ENCODE assay signal across 11 mouse cellular contexts in the genomic region with DNA sequence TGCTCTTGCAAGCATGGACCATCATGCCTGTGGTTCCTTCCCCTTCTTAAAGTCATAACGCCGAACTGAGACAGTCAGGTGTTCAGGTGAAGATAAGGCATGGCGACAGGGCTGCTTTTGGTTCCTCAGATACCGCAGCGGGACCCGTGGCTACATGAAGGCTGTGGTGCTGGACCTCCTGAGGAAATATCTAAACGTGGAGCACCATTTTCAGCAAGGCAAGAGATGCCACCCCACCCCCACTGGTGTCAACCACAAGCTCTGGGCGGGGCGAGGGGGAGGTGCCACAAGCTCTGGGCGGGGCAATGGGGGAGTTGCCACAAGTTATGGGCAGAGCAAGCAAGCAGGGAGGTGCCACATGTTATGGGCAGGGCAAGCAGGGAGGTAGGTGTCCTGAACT.
DNase-seq lines count a peak whose midpoint lies in the region; ATAC-seq lines count a peak whose summit lies in the region.
"Had no signal": no experiment of that assay in that cellular context is flagged by ENCODE, and none has a peak within 500 bp of the region (broad histone marks: within the 10 kb centered on the region; RNA-seq: fewer than 3 reads in every experiment).

No protein-coding gene starts in this region.

- no peak overlapping the region; the same call in 1 of the 2 replicates for H3K4me3 ChIP-seq in liver, embryonic 12.5 days
- no peak overlapping the region for H3K4me3 ChIP-seq in intestine, embryonic 16.5 days (ENCODE audit: low read length)
- no peak overlapping the region for H3K4me3 ChIP-seq in midbrain, embryonic 15.5 days
- H3K4me3 ChIP-seq: embryonic facial prominence, embryonic 12.5 days; hindbrain, embryonic 15.5 days; megakaryocyte, embryonic 14.5 days had no signal

- peak; percentile 72 to 75 for DNase-seq in B cell, adult 2 months
- DNase-seq in ZHBTc4 (ENCODE audit: low read depth, low spot score): peak; percentile 44
- DNase-seq in spleen, postnatal 36 days (ENCODE audit: low spot score in 2 of 2): peak; percentile 63 to 74
- no peak for DNase-seq in adrenal gland, adult 18-20 months (ENCODE audit: low spot score in 2 of 2)

- no peaks in the 10 kb centered on the region for H3K27me3 ChIP-seq in liver, embryonic 12.5 days (replicated peaks)
- H3K27me3 ChIP-seq in intestine, embryonic 16.5 days (replicated peaks; ENCODE audit: control insufficient read depth, insufficient read depth, low read length): no peaks in the 10 kb centered on the region
- H3K27me3 ChIP-seq in midbrain, embryonic 15.5 days (replicated peaks): no peaks in the 10 kb centered on the region
- H3K27me3 ChIP-seq: embryonic facial prominence, embryonic 12.5 days; hindbrain, embryonic 15.5 days had no signal

- peaks cover 24% of the 10 kb centered on the region for H3K4me1 ChIP-seq in liver, embryonic 12.5 days
- H3K4me1 ChIP-seq in intestine, embryonic 16.5 days (ENCODE audit: control insufficient read depth, insufficient read depth, low read length): no peaks in the 10 kb centered on the region
- no peaks in the 10 kb centered on the region for H3K4me1 ChIP-seq in midbrain, embryonic 15.5 days
- H3K4me1 ChIP-seq: embryonic facial prominence, embryonic 12.5 days; hindbrain, embryonic 15.5 days had no signal

- H3K36me3 ChIP-seq in liver, embryonic 12.5 days: no peaks in the 10 kb centered on the region
- H3K36me3 ChIP-seq in intestine, embryonic 16.5 days (ENCODE audit: control insufficient read depth, insufficient read depth, low read length): no peaks in the 10 kb centered on the region
- no peaks in the 10 kb centered on the region for H3K36me3 ChIP-seq in midbrain, embryonic 15.5 days (replicated peaks)
- H3K36me3 ChIP-seq: embryonic facial prominence, embryonic 12.5 days; hindbrain, embryonic 15.5 days had no signal

- H3K9me3 ChIP-seq in liver, embryonic 12.5 days (replicated peaks): no peaks in the 10 kb centered on the region
- H3K9me3 ChIP-seq in intestine, embryonic 16.5 days (ENCODE audit: control insufficient read depth, low read length): no peaks in the 10 kb centered on the region
- no peaks in the 10 kb centered on the region for H3K9me3 ChIP-seq in midbrain, embryonic 15.5 days
- H3K9me3 ChIP-seq: embryonic facial prominence, embryonic 12.5 days; hindbrain, embryonic 15.5 days; megakaryocyte, embryonic 14.5 days had no signal

- ATAC-seq in liver, embryonic 12.5 days: peak; percentile 82
- no peak for ATAC-seq in cerebellum, adult (ENCODE audit: insufficient number of reproducible peaks, low FRiP score, low TSS enrichment)
- ATAC-seq in intestine, embryonic 16.5 days: no peak
- no peak for ATAC-seq in midbrain, embryonic 15.5 days (replicated peaks)

- H3K27ac ChIP-seq in liver, embryonic 12.5 days: 0 out of 2 replicates have a peak overlapping the region, but pooled peaks have one; percentile 25
- no peak overlapping the region for H3K27ac ChIP-seq in intestine, embryonic 16.5 days (ENCODE audit: low read length)
- no peak overlapping the region for H3K27ac ChIP-seq in midbrain, embryonic 15.5 days
- H3K27ac ChIP-seq: embryonic facial prominence, embryonic 12.5 days; hindbrain, embryonic 15.5 days had no signal

- peak overlapping the region; percentile 48 for H3K4me2 ChIP-seq in liver, embryonic 12.5 days
- H3K4me2 ChIP-seq in intestine, embryonic 16.5 days (ENCODE audit: low read depth, low read length): no peak overlapping the region
- no peak overlapping the region for H3K4me2 ChIP-seq in midbrain, embryonic 15.5 days
- H3K4me2 ChIP-seq: embryonic facial prominence, embryonic 12.5 days; hindbrain, embryonic 15.5 days had no signal

- no peak overlapping the region for H3K9ac ChIP-seq in liver, embryonic 12.5 days
- no peak overlapping the region for H3K9ac ChIP-seq in intestine, embryonic 16.5 days (ENCODE audit: low read depth, low read length)
- no peak overlapping the region for H3K9ac ChIP-seq in midbrain, embryonic 15.5 days
- H3K9ac ChIP-seq: embryonic facial prominence, embryonic 12.5 days; hindbrain, embryonic 15.5 days had no signal

- WGBS in liver, embryonic 12.5 days (ENCODE audit: insufficient replicate concordance): 21% methylated on average over 10 of the region's 10 CpGs
- WGBS in intestine, embryonic 16.5 days: 63% methylated on average over 10 of the region's 10 CpGs
- WGBS in midbrain, embryonic 15.5 days: 73% methylated on average over 10 of the region's 10 CpGs

Comparison
In these comparisons a context has a peak if more than half of its experiments do, and no peak if none do; other contexts are left out.
1. DNase-seq: peak in B cell, adult 2 months (2 of 2), ZHBTc4 (single experiment) and spleen, postnatal 36 days (2 of 2); none in adrenal gland, adult 18-20 months (0 of 2).